Mouse (Mus musculus): ENCODE data around the gene Popdc2. TPM values are rescaled to one million over a fixed set of nuclear protein-coding genes. Genes with fewer than 3 reads are reported as not detected.

Popdc2 gene
- total RNA-seq, 1 experiment from 2014 or later: not detected

DNA sequence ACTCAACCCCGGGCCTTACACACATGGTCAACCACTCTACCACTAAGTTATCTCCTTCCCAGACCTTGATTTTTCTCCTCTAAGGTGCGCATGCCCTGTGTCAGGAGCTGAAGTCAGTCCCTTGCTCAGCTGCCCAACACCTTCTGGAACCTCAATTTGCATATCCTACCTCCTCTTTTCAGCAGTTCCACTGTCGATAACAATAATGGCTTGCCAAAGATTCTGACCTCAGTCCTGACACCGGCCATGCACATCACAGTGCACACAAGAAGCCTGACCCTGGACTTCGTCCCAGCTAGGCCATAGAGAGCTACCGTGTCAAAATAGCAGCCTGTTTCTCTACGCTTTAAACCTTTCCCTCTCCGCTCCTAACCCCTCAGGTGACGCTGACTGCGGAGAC is 11.4 kb downstream of the Popdc2 start:
- no peak for ATAC-seq (replicated peaks; ENCODE audit: insufficient number of reproducible peaks, low FRiP score, low TSS enrichment, poor library complexity, severe bottlenecking)

DNA sequence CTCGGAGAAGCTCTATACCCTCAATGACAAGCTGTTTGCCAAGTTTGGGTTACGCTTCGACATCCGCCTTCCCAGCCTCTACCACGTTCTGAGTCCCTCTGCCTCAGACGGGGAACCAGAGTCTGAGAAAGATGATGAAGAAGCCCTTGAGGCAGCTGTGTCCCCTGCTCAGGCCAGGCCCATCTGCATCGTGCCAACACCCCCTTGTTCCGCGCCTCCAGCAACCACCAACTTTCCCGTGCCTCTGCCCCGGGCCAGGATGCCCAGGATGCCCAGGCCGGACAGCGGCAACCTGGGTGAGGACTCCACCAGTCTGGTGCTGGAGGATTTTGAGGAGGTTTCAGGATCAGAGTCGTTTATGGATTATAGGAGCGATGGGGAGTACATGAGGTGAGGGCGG is 11.9 kb downstream of the Popdc2 start:
- ATAC-seq (replicated peaks; ENCODE audit: insufficient number of reproducible peaks, low FRiP score, low TSS enrichment, poor library complexity, severe bottlenecking): no peak

DNA sequence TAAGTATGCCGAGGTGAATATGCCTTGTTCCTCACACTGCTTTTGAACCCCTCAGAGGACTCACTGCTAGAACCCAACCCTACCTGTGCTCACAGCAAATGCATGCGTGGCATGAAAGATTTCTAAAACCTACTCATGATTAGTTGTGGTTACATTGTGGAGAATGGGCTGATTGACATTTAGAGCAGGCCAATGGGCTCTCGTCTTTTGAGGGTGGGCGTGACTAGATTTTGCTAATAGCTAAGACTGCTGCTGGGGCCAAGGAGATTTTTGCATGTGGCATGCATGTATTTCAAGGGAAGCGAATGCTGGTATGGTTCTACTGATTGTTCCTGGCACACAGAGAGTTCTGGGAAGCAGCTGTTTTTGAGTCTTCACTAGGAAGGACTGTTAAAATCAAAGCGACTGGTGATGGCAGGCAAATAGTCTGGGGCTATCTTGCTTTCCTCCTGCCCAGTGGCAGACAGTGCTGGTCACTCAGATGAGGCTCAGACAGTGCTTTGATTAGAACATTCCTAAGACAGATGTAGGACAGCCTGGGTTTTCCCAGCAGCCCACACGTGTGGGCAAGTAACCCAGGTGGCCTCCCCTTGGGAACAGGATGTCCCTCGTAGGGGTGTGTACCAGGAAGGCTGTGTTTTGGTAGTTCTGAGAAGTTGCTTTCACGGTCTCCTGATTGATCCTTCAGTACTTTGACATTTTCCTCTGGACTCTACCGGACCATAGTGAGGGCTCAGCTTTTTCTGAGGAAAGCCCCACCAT is 12.6 kb downstream of the Popdc2 start:
- ATAC-seq (replicated peaks; ENCODE audit: insufficient number of reproducible peaks, low FRiP score, low TSS enrichment, poor library complexity, severe bottlenecking): no peak

DNA sequence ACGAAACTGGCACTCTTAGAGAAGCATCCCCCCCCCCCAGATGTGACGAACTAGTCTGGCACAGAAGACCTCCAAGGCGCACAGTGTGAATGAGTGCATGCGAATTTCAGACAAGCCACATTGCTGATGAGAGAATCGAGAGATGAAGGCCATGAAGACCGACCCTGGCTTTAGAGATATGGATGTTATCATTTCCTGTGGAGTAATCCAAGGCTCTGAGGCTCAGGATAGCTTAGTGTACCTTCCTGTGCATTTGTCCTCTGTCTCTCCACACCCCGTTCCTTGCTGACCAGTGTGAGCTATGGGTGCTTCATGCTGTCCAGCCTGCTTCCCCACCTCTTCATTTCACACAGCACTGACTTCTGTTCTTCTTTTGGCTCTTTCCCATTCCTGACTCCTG is 13.2 kb downstream of the Popdc2 start:
- ATAC-seq (replicated peaks; ENCODE audit: insufficient number of reproducible peaks, low FRiP score, low TSS enrichment, poor library complexity, severe bottlenecking): no peak

DNA sequence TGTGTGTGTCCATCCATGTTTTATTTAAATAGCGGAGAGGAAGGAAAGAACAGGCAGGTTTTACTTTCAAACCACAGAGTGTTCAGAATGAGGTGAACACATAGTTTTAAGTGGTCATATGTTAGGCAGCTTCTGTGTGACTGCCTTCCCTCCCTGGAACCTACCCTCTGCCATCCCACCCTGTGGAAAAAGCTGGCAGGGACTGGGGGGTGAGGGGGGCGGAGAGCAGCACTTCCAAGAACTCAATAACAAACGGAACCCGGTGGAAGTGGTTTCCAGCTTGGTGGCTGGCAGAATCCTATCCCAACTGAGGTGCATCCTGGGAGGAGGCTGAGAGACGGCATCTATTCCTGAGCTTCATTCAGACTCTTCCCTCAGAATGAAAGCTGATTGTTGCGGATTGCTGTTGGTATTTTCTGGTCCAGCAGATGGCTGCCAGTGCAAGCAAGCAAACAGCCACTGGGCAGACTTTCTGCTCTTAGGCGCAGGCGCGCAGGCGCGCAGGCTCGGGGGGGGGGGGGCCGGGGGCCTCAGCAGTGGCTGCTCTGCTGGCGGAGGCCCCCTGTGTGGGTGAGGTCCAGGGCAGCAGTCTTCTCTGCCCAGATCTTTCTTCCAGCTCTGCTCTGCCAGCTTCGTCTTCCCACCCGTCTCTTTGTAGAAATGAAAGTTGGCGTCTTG is 14.3 kb downstream of the Popdc2 start:
- peak; percentile 63 for ATAC-seq (replicated peaks; ENCODE audit: insufficient number of reproducible peaks, low FRiP score, low TSS enrichment, poor library complexity, severe bottlenecking)

- peak; percentile 41; the same call in 1 of the 2 replicates for ATAC-seq (replicated peaks; ENCODE audit: insufficient number of reproducible peaks, low FRiP score, low TSS enrichment, poor library complexity, severe bottlenecking)
Observed at GRCm38 (mm10) chr16:38376841-38377249, 14.8 kb downstream of the Popdc2 start.

DNA sequence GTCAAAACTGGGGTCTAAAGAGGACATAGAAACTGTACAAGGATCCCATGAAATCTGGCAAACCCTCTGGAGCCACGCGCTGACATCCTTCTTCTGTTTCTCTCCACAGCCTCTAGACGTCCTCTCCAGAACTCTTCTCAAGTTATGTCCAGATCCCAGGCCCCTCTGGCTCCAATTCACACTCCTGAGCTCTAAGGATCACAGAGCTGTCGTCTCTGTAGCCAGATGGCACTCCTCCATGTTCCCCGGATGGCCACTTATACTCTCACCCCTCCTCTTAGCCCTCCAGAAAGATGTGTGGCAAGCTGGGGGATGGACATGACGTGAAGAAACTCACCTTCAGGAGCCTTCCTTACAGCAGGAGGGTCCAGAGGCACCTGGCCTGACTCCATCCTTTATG is 15.5 kb downstream of the Popdc2 start:
- no peak for ATAC-seq (replicated peaks; ENCODE audit: insufficient number of reproducible peaks, low FRiP score, low TSS enrichment, poor library complexity, severe bottlenecking)

DNA sequence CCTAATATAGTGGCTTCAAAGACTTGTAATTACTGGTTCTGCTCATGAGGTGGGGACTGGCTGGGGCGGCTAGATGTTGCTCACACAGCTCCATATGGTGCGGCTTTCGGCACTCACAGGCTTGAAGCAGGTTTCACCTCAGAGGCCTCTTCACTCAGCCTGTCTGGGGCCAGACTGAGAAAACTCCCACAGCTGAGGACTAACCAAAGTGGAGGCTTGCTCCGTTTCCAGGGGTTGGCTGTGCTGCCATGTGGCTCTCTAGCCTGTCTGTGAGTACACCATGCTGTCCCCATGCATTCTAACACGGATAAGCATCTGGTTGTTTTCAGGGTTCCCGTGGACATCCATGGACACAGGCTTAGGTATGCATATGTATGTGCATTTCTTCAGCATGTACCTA is 16.6 kb downstream of the Popdc2 start:
- no peak for ATAC-seq (replicated peaks; ENCODE audit: insufficient number of reproducible peaks, low FRiP score, low TSS enrichment, poor library complexity, severe bottlenecking)

DNA sequence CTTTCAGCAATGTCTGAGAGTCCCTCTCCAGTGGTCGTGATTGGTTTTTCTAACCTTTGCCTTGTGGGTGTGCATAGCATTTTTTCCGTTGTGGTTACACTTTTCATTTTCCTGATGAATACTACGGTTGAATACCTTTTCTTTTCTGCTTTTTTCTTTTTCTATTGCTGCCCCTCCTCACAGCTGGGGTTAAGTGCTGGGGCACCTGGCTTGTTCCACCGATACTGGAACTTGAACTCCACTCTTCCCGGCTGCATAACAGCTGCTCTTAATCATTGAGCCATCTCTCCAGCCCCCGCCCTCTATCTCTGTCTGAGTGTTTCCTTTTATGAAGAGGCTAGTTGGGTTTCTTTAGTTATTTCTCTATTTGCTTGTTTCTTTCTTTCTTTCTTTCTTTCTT is 17.1 kb downstream of the Popdc2 start:
- no peak for ATAC-seq (replicated peaks; ENCODE audit: insufficient number of reproducible peaks, low FRiP score, low TSS enrichment, poor library complexity, severe bottlenecking)

DNA sequence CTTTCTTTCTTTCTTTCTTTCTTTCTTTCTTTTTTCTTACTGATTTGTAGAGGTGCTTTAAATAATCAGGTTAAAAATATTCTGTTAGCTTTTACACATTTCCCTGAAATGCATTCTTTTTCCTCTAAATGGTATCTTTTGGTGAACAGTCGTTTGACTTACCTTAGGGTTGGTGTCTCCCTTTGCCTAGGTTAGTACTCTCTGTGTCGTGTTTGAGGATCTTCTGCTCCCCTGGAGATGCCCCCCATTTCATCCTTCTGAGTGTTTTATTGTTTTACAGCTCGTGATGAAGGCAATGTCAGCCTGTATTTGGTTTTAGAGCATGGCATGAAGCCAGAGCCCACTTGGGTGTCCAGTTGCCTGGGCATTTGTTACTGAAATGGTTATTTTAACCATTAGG is 17.5 kb downstream of the Popdc2 start:
- ATAC-seq (replicated peaks; ENCODE audit: insufficient number of reproducible peaks, low FRiP score, low TSS enrichment, poor library complexity, severe bottlenecking): no peak

- ATAC-seq (replicated peaks; ENCODE audit: insufficient number of reproducible peaks, low FRiP score, low TSS enrichment, poor library complexity, severe bottlenecking): no peak
Observed at GRCm38 (mm10) chr16:38379926-38380325, 17.9 kb downstream of the Popdc2 start.

GRCm38 (mm10) chr16:38383683-38384082 is 21.7 kb downstream of the Popdc2 start:
- no peak for ATAC-seq (replicated peaks; ENCODE audit: insufficient number of reproducible peaks, low FRiP score, low TSS enrichment, poor library complexity, severe bottlenecking)

- no peak for ATAC-seq (replicated peaks; ENCODE audit: insufficient number of reproducible peaks, low FRiP score, low TSS enrichment, poor library complexity, severe bottlenecking)
Observed at GRCm38 (mm10) chr16:38385184-38385634, 23.2 kb downstream of the Popdc2 start.

GRCm38 (mm10) chr16:38385700-38386099 is 23.7 kb downstream of the Popdc2 start:
- ATAC-seq (replicated peaks; ENCODE audit: insufficient number of reproducible peaks, low FRiP score, low TSS enrichment, poor library complexity, severe bottlenecking): no peak

- no peak for ATAC-seq (replicated peaks; ENCODE audit: insufficient number of reproducible peaks, low FRiP score, low TSS enrichment, poor library complexity, severe bottlenecking)
Observed at GRCm38 (mm10) chr16:38387389-38387788, 25.4 kb downstream of the Popdc2 start.

DNA sequence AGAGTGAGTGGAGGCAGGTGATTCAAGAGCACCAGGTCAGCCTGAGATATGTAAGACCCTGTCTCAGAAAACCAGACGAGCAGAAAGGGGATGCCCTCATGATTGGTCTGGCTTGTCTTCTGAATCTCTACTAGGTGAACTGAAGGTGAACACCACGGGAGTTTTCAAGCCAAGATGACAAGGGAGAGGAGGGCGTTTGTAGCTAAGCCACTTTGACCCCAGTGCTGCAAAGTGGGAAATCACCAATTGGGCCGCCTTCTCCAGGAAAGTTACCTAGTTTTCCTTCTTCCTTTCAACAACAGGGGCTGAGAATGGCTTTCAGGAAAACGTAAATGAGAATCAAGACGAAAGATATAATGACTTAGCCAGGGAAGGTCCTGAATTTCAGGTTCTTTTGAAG is 26.7 kb downstream of the Popdc2 start:
- ATAC-seq (replicated peaks; ENCODE audit: insufficient number of reproducible peaks, low FRiP score, low TSS enrichment, poor library complexity, severe bottlenecking): no peak

DNA sequence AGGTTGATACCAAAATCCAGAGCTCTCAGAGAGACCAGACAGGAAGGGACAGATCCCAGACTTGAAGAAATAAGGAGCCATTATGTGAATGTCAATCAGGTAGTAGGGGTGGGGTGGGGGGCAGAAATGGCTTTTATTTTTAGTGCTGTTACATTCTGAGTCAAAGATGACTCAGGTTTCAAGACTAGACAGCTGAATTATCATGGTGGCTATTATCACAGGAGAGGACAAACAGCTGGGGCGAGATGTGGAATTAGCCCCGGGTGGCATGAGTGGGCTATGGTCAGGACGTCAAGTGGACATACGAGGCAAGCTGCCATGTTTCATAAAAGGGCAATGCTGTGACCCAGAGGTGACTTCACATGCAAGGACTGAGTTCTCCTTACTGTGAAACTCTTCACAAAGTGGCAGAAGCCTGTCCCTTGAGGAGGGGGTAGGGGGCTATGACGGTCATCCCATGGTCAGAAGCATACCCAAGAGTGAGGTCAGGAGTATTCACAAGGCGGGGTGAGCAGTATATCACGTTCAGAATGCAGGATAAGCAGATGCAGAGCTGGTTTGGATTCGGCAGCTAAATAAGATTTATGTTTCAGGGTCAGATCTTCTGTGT is 27.4 kb downstream of the Popdc2 start:
- ATAC-seq (replicated peaks; ENCODE audit: insufficient number of reproducible peaks, low FRiP score, low TSS enrichment, poor library complexity, severe bottlenecking): no peak

DNA sequence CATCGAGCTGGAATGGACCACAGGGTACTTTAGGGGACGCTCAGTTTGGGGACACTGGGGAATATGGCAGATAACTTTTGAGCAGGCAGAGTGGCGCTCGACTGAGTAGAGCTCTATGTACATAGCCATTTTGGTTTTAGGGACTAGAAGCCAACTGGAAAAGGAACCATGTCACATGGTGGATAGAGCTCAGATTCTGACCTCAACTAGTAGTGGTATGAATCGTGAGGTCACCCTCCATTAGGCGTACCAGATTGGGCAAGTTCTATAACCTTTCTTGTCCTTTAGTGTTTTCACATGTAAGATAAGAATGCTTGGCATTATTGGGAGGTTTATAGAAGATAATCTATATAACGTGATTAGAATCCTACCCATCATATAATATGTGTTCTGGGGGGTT is 28.3 kb downstream of the Popdc2 start:
- ATAC-seq (replicated peaks; ENCODE audit: insufficient number of reproducible peaks, low FRiP score, low TSS enrichment, poor library complexity, severe bottlenecking): no peak

DNA sequence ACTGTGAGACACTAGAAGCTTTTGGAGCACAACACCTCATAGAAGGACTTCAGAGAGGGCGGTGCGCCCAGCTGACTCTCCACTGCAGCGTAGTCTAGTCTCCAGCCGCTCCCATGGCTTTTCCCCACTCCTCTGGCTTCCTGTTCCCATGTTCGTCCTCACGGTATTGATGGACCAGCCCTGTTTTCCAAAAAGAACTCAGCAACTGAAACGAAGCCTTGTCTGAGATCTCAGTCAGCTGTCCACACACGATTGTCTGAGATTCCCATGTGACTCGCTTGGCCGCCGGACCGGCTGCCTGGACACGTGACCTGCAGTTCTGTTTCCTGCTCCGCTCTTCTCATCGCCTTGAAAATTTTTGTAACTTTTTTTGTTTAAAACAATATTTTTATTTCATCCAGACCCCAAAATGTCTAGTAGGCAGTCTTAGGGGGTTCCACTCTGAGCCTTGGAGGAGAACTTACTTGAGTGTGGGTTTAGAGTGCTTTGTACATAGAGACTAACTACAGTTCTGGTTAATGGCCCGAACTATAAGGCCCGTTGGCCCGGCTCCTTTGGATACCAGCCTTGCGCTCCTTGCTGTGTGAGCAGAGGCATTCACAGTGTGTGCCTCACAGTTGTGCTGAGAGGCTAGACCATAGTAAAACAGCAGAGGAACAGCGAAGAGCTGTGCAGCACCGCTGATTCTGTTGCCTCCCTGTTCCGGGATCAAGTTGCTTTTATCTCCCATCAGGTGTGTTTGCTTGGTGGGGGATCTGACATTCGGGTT is 30.3 kb downstream of the Popdc2 start:
- no peak for ATAC-seq (replicated peaks; ENCODE audit: insufficient number of reproducible peaks, low FRiP score, low TSS enrichment, poor library complexity, severe bottlenecking)

Data from monocyte, adult 5-6 weeks (primary cell).